19 mouse cellular contexts compared by ENCODE assay signal in the genomic region with DNA sequence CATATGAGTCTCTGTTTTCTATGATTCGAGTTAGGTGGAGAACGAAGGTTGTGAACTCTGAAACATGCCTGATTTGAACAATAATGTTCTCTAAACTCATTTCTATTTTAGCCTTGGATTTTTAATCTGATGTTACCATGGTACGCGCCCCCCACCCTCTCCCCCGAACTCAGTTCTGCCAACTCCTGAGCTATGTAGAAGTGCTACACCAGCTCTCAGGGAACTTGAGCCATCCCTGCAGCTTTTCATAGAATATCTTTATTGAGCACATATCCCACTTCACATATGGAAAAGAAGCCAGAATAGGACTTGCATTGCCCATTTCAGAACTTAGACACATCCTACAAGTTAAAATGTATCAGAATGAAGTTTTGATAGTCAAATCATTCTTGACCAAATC.
DNase-seq lines count a peak whose midpoint lies in the region; ATAC-seq lines count a peak whose summit lies in the region.
"Had no signal": no experiment of that assay in that cellular context is flagged by ENCODE, and none has a peak within 500 bp of the region (broad histone marks: within the 10 kb centered on the region; RNA-seq: fewer than 3 reads in every experiment).

No protein-coding gene starts in this region.

- peak; percentile 32; the same call in 1 of the 2 replicates for ATAC-seq in frontal cortex, adult (ENCODE audit: low TSS enrichment)
- ATAC-seq: activated CD4-positive, CD25-positive, alpha-beta regulatory T cell, adult 4 months; CD4-positive, CD25-positive, alpha-beta regulatory T cell, adult 4 months; Patski had no signal

- DNase-seq in frontal cortex, postnatal 36 days (ENCODE audit: low spot score in 2 of 2), result no peak
- peak; percentile 54 to 63 for DNase-seq in right cerebral cortex, postnatal 10 days (ENCODE audit: low spot score in 2 of 2)
- no peak for DNase-seq in right cerebral cortex, adult 18-20 months
- DNase-seq in right cerebral cortex, postnatal 14 days, result peak; percentile 23
- no peak for DNase-seq in right cerebral cortex, adult 2 months (ENCODE audit: low spot score in 2 of 2)
- DNase-seq: adrenal gland, adult 2 months; adrenal gland, adult 8-10 months; adrenal gland, postnatal 10 days; adrenal gland, postnatal 14 days; adrenal gland, postnatal 25 days; adrenal gland, postnatal 36 days; B cell, adult 2 months; cerebellum, adult 11 months; cerebellum, adult 11-12 months; cerebellum, adult 18-20 months had no signal

Comparison
In these comparisons a context has a peak if more than half of its experiments do, and no peak if none do; other contexts are left out.
1. DNase-seq: peak in right cerebral cortex, postnatal 10 days (2 of 2) and right cerebral cortex, postnatal 14 days (single experiment); none in frontal cortex, postnatal 36 days (0 of 2), right cerebral cortex, adult 18-20 months (single experiment) and right cerebral cortex, adult 2 months (0 of 2).